9 mouse cellular contexts compared by ENCODE assay signal in genomic region chr11:75133951-75134350, GRCm38 (mm10). TPM values are rescaled to one million over a fixed set of nuclear protein-coding genes. Genes with fewer than 3 reads are reported as not detected.
DNase-seq lines count a peak whose midpoint lies in the region; ATAC-seq and TF ChIP-seq lines count a peak whose summit lies in the region.
"Had no signal": no experiment of that assay in that cellular context is flagged by ENCODE, and none has a peak within 500 bp of the region (broad histone marks: within the 10 kb centered on the region; RNA-seq: fewer than 3 reads in every experiment).

No protein-coding gene starts in this region.

- no peaks in the 10 kb centered on the region for H3K79me2 ChIP-seq in heart, adult 2 months (replicated peaks; ENCODE audit: control insufficient read depth, insufficient read depth, low read length)

- peaks cover 40% of the 10 kb centered on the region for H3K4me1 ChIP-seq in heart, adult 2 months (ENCODE audit: control insufficient read depth, insufficient read depth, low read length)
- peaks cover 54% of the 10 kb centered on the region for H3K4me1 ChIP-seq in kidney, embryonic 15.5 days
- H3K4me1 ChIP-seq in midbrain, embryonic 16.5 days (ENCODE audit: control insufficient read depth, insufficient read depth, low read length): peaks cover 10% of the 10 kb centered on the region
- peaks cover 29% of the 10 kb centered on the region for H3K4me1 ChIP-seq in liver, embryonic 11.5 days (replicated peaks; ENCODE audit: control insufficient read depth, insufficient read depth, low read length)

- no peak for TF ChIP-seq CTCF in heart, adult 2 months (IDR thresholded peaks at IDR 0.05)

- H3K27ac ChIP-seq in heart, adult 2 months: peak overlapping the region; percentile 79
- peak overlapping the region; percentile 85 for H3K27ac ChIP-seq in kidney, embryonic 15.5 days
- peak overlapping the region; percentile 38 for H3K27ac ChIP-seq in midbrain, embryonic 16.5 days (ENCODE audit: low read length)
- H3K27ac ChIP-seq in liver, embryonic 11.5 days (ENCODE audit: low read depth, low read length): no peak overlapping the region
- H3K27ac ChIP-seq: macrophage had no signal

- no peaks in the 10 kb centered on the region for H3K9me3 ChIP-seq in kidney, embryonic 15.5 days (replicated peaks)
- H3K9me3 ChIP-seq in midbrain, embryonic 16.5 days (replicated peaks; ENCODE audit: control insufficient read depth, low read length, poor library complexity, severe bottlenecking): no peaks in the 10 kb centered on the region
- H3K9me3 ChIP-seq in liver, embryonic 11.5 days (ENCODE audit: control insufficient read depth, low read length): no peaks in the 10 kb centered on the region

- TF ChIP-seq EP300 in heart, adult 2 months (IDR thresholded peaks at IDR 0.05; ENCODE audit: insufficient read depth, low read depth, low read length): peak; percentile 65; the same call in 1 of the 2 replicates

- peak; percentile 53; the same call in 1 of the 2 replicates for TF ChIP-seq POLR2A in heart, adult 2 months (IDR thresholded peaks at IDR 0.05; ENCODE audit: insufficient read depth, low read depth, low read length)

- H3K4me2 ChIP-seq in kidney, embryonic 15.5 days: no peak overlapping the region
- H3K4me2 ChIP-seq in midbrain, embryonic 16.5 days (ENCODE audit: low read length): no peak overlapping the region
- H3K4me2 ChIP-seq in liver, embryonic 11.5 days: no peak overlapping the region

- H3K36me3 ChIP-seq in heart, adult 2 months (ENCODE audit: control insufficient read depth, insufficient read depth, low read length): peaks cover 18% of the 10 kb centered on the region
- H3K36me3 ChIP-seq in kidney, embryonic 15.5 days: no peaks in the 10 kb centered on the region
- H3K36me3 ChIP-seq in midbrain, embryonic 16.5 days (ENCODE audit: control insufficient read depth, insufficient read depth, low read length): no peaks in the 10 kb centered on the region
- no peaks in the 10 kb centered on the region for H3K36me3 ChIP-seq in liver, embryonic 11.5 days (ENCODE audit: control insufficient read depth, insufficient read depth, low read length)

- 0 out of 2 replicates have a peak overlapping the region, but pooled peaks have one; percentile 22 for H3K9ac ChIP-seq in heart, adult 2 months (ENCODE audit: low read depth, low read length)
- H3K9ac ChIP-seq in kidney, embryonic 15.5 days: no peak overlapping the region
- H3K9ac ChIP-seq in midbrain, embryonic 16.5 days (ENCODE audit: low read depth, low read length): no peak overlapping the region
- no peak overlapping the region for H3K9ac ChIP-seq in liver, embryonic 11.5 days (ENCODE audit: low read depth, low read length)

- ATAC-seq in kidney, embryonic 15.5 days (replicated peaks; ENCODE audit: low FRiP score): peak; percentile 82
- ATAC-seq in midbrain, embryonic 16.5 days: no peak
- no peak for ATAC-seq in liver, embryonic 11.5 days (replicated peaks; ENCODE audit: low FRiP score)

- no peaks in the 10 kb centered on the region for H3K27me3 ChIP-seq in heart, adult 2 months (ENCODE audit: control insufficient read depth, insufficient read depth, low read length)
- no peaks in the 10 kb centered on the region for H3K27me3 ChIP-seq in kidney, embryonic 15.5 days
- H3K27me3 ChIP-seq in midbrain, embryonic 16.5 days (ENCODE audit: control insufficient read depth, insufficient read depth, low read depth, low read length): no peaks in the 10 kb centered on the region
- H3K27me3 ChIP-seq in liver, embryonic 11.5 days (replicated peaks; ENCODE audit: control insufficient read depth, insufficient read depth, low read length): no peaks in the 10 kb centered on the region

- intact Hi-C loops in heart, adult 2 months (cut with DNase I): no loop called here

- peak; percentile 20 for DNase-seq in ES-CJ7 (ENCODE audit: low read depth, low spot score)
- DNase-seq in ZHBTc4 (ENCODE audit: low read depth, low spot score): peak; percentile 73
- DNase-seq in heart, adult 2 months: peak; percentile 43 to 71
- no peak for DNase-seq in thymus, postnatal 0 days (ENCODE audit: low spot score)
- no peak for DNase-seq in layer of hippocampus, adult 9-11 months
- DNase-seq in liver, embryonic 11.5 days (ENCODE audit: low spot score): no peak

- no peak overlapping the region for H3K4me3 ChIP-seq in heart, adult 2 months
- H3K4me3 ChIP-seq in kidney, embryonic 15.5 days (replicated peaks): no peak overlapping the region
- no peak overlapping the region for H3K4me3 ChIP-seq in midbrain, embryonic 16.5 days (ENCODE audit: low read depth, low read length)
- H3K4me3 ChIP-seq in liver, embryonic 11.5 days (ENCODE audit: low read depth, low read length): no peak overlapping the region

- WGBS in heart, adult 2 months: 31% methylated on average over 2 of the region's 2 CpGs
- 4% methylated on average over 2 of the region's 2 CpGs for WGBS in kidney, embryonic 15.5 days
- 20% methylated on average over 2 of the region's 2 CpGs for WGBS in midbrain, embryonic 16.5 days
- WGBS in liver, embryonic 11.5 days: 37% methylated on average over 2 of the region's 2 CpGs

RNA-seq across cellular contexts. Expression of gene Hic1, which starts 35.4 kb away (rescaled TPM):
- total RNA-seq in heart, adult 2 months (2021): 10 to 100 TPM; 12.6 to 13.6 TPM
- polyA plus RNA-seq in heart, adult 2 months (2012; rRNA removed): 15.5 and 19.6 TPM in 2 replicates
- polyA plus RNA-seq in kidney, embryonic 15.5 days (2015; fragmentation: Nextera tagmentation; extraction: Ambion mirVana): 24.3 and 25.9 TPM in 2 replicates
- 1.3 and 1.8 TPM in 2 replicates for polyA plus RNA-seq in midbrain, embryonic 16.5 days (2015; fragmentation: Nextera tagmentation; extraction: Ambion mirVana)
- polyA plus RNA-seq in thymus, postnatal 0 days (2015; fragmentation: Nextera tagmentation; extraction: Ambion mirVana): 8.3 and 11.0 TPM in 2 replicates
- 2.7 and 3.2 TPM in 2 replicates for polyA plus RNA-seq in liver, embryonic 11.5 days (2014; fragmentation: Nextera tagmentation; extraction: Ambion mirVana)
- polyA plus RNA-seq: macrophage had no signal

RNA-seq across cellular contexts. Expression of gene Ovca2, which starts 44.7 kb away (rescaled TPM):
- 1 to 10 TPM; 5.7 to 6.1 TPM for total RNA-seq in heart, adult 2 months (2021)
- 11.1 and 16.7 TPM in 2 replicates for polyA plus RNA-seq in heart, adult 2 months (2012; rRNA removed)
- 25.3 and 27.0 TPM in 2 replicates for polyA plus RNA-seq in kidney, embryonic 15.5 days (2015; fragmentation: Nextera tagmentation; extraction: Ambion mirVana)
- polyA plus RNA-seq in midbrain, embryonic 16.5 days (2015; fragmentation: Nextera tagmentation; extraction: Ambion mirVana): 13.3 and 14.5 TPM in 2 replicates
- polyA plus RNA-seq in thymus, postnatal 0 days (2015; fragmentation: Nextera tagmentation; extraction: Ambion mirVana): 34.2 and 37.7 TPM in 2 replicates
- polyA plus RNA-seq in liver, embryonic 11.5 days (2014; fragmentation: Nextera tagmentation; extraction: Ambion mirVana): 24.9 and 32.1 TPM in 2 replicates

RNA-seq across cellular contexts. Expression of gene Dph1, which starts 57.1 kb away (rescaled TPM):
- total RNA-seq in heart, adult 2 months (2021): 10 to 100 TPM in 1 of 2 experiments, 1 to 10 TPM in 1; 8.5 to 11.6 TPM
- 21.7 and 32.9 TPM in 2 replicates for polyA plus RNA-seq in heart, adult 2 months (2012; rRNA removed)
- 24.6 and 26.3 TPM in 2 replicates for polyA plus RNA-seq in kidney, embryonic 15.5 days (2015; fragmentation: Nextera tagmentation; extraction: Ambion mirVana)
- polyA plus RNA-seq in midbrain, embryonic 16.5 days (2015; fragmentation: Nextera tagmentation; extraction: Ambion mirVana): 12.5 and 14.0 TPM in 2 replicates
- 14.0 and 14.1 TPM in 2 replicates for polyA plus RNA-seq in thymus, postnatal 0 days (2015; fragmentation: Nextera tagmentation; extraction: Ambion mirVana)
- polyA plus RNA-seq in liver, embryonic 11.5 days (2014; fragmentation: Nextera tagmentation; extraction: Ambion mirVana): 30.3 and 34.0 TPM in 2 replicates

RNA-seq across cellular contexts. Expression of gene Rtn4rl1, which starts 59.6 kb away (rescaled TPM):
- 1 to 10 TPM; 8.4 to 9.4 TPM for total RNA-seq in heart, adult 2 months (2021)
- 7.5 and 10.4 TPM in 2 replicates for polyA plus RNA-seq in heart, adult 2 months (2012; rRNA removed)
- 3.4 and 3.6 TPM in 2 replicates for polyA plus RNA-seq in kidney, embryonic 15.5 days (2015; fragmentation: Nextera tagmentation; extraction: Ambion mirVana)
- polyA plus RNA-seq in midbrain, embryonic 16.5 days (2015; fragmentation: Nextera tagmentation; extraction: Ambion mirVana): 17.8 and 19.7 TPM in 2 replicates
- 7.8 and 8.1 TPM in 2 replicates for polyA plus RNA-seq in thymus, postnatal 0 days (2015; fragmentation: Nextera tagmentation; extraction: Ambion mirVana)
- 1.7 and 2.9 TPM in 2 replicates for polyA plus RNA-seq in liver, embryonic 11.5 days (2014; fragmentation: Nextera tagmentation; extraction: Ambion mirVana)

Comparison
In these comparisons a context has a peak if more than half of its experiments do, and no peak if none do; other contexts are left out.
1. DNase-seq: peak in ES-CJ7 (single experiment), ZHBTc4 (single experiment) and heart, adult 2 months (2 of 2); none in thymus, postnatal 0 days (single experiment), layer of hippocampus, adult 9-11 months (single experiment) and liver, embryonic 11.5 days (single experiment).